Mouse (Mus musculus): ENCODE data around the gene Mrpl45.

- TF ChIP-seq POLR2A (IDR thresholded peaks at IDR 0.05; ENCODE audit: low read depth, low read length), result no peak
- no peak for TF ChIP-seq CTCF (conservative IDR thresholded peaks at IDR 0.05; ENCODE audit: insufficient read depth, insufficient read length, low read depth, low read length)
Observed at GRCm38 (mm10) chr11:97347291-97347690, 31.8 kb downstream of the Mrpl45 start.

All from kidney, adult 2 months (tissue).